Mouse (Mus musculus) cerebellum, adult 2 months (tissue): ENCODE measurements around the gene Apobec3.
"Not testable (repeated sequence)": the region's sequence is repeated elsewhere in the genome, so short reads cannot be mapped to it uniquely, and the experiment has no call there.

Experiments used
- CTCF ChIP-seq: fragments of 200-500 bp; IDR thresholded peaks from 2 replicates; pipeline ENCODE4 v1.5.1; 2011; ENCODE audit warnings: low read depth, mild to moderate bottlenecking, control low read depth, low read length, moderate library complexity, borderline replicate concordance; ENCODE audit not compliant: insufficient read depth
- POLR2A ChIP-seq: fragments of 200-500 bp; IDR thresholded peaks from 2 replicates; pipeline ENCODE4 v1.6.1; 2011; ENCODE audit warnings: low read length, control low read depth, borderline replicate concordance; ENCODE audit not compliant: insufficient read depth

- not testable (repeated sequence) for TF ChIP-seq CTCF, POLR2A
Measured at GRCm38 (mm10) chr15:79895221-79896079, 4.0 kb downstream of the Apobec3 start.
